Mouse (Mus musculus) kidney, embryonic 15.5 days (tissue): Measurements from ENCODE around the gene Vav3. TPM values are rescaled to one million over a fixed set of nuclear protein-coding genes. Genes with fewer than 3 reads are reported as not detected.

ENCODE experiments used
- ATAC-seq: fragments of 200-750 bp; cut with Nextera tagmentation; replicated peaks from 2 replicates; pipeline ENCODE4 v1.8.0; 2017; ENCODE audit warnings: moderate TSS enrichment; ENCODE audit not compliant: low FRiP score
- H3K27ac ChIP-seq: fragments of 300-500 bp; sonication (generic); 2 replicates; pipeline ENCODE4 v1.5.1; 2015; ENCODE audit warnings: mild to moderate bottlenecking, inconsistent platforms
- H3K27me3 ChIP-seq: fragments of 300-500 bp; sonication (generic); 2 replicates; pipeline ENCODE4 v1.6.1; 2015; ENCODE audit warnings: inconsistent platforms
- H3K36me3 ChIP-seq: fragments of 300-500 bp; sonication (generic); 2 replicates; pipeline ENCODE4 v1.6.1; 2015; ENCODE audit warnings: inconsistent platforms
- H3K4me1 ChIP-seq: fragments of 300-500 bp; sonication (generic); 2 replicates; pipeline ENCODE4 v1.6.1; 2015; ENCODE audit warnings: inconsistent platforms
- H3K4me2 ChIP-seq: fragments of 300-500 bp; sonication (generic); 2 replicates; pipeline ENCODE4 v1.6.1; 2015; ENCODE audit warnings: moderate library complexity, mild to moderate bottlenecking, inconsistent platforms
- H3K4me3 ChIP-seq: fragments of 300-500 bp; sonication (generic); replicated peaks from 2 replicates; pipeline ENCODE4 v1.5.1; 2015; ENCODE audit warnings: mild to moderate bottlenecking, inconsistent platforms
- H3K9ac ChIP-seq: fragments of 300-500 bp; sonication (generic); 2 replicates; pipeline ENCODE4 v1.6.1; 2015; ENCODE audit warnings: mild to moderate bottlenecking, inconsistent platforms
- H3K9me3 ChIP-seq: fragments of 300-500 bp; sonication (generic); replicated peaks from 2 replicates; pipeline ENCODE4 v1.6.1; 2016; ENCODE audit warnings: inconsistent platforms
- WGBS: fragments of 180-500 bp; shearing (Covaris S2); methylation state at CpG from one replicate; pipeline ENCODE4 v1.1.7; 2015; ENCODE audit warnings: mixed read lengths; 5-methylcytosine and 5-hydroxymethylcytosine counted together
- polyA plus RNA-seq: library from polyadenylated mRNA; unstranded; fragments of >200 nt; fragmentation: Nextera tagmentation; extraction: Ambion mirVana; gene quantifications from 2 replicates; pipeline ENCODE4 v1.2.1, GENCODE M21; 2015

Vav3 gene
- 21.1 and 22.0 TPM in 2 replicates for polyA plus RNA-seq

DNA sequence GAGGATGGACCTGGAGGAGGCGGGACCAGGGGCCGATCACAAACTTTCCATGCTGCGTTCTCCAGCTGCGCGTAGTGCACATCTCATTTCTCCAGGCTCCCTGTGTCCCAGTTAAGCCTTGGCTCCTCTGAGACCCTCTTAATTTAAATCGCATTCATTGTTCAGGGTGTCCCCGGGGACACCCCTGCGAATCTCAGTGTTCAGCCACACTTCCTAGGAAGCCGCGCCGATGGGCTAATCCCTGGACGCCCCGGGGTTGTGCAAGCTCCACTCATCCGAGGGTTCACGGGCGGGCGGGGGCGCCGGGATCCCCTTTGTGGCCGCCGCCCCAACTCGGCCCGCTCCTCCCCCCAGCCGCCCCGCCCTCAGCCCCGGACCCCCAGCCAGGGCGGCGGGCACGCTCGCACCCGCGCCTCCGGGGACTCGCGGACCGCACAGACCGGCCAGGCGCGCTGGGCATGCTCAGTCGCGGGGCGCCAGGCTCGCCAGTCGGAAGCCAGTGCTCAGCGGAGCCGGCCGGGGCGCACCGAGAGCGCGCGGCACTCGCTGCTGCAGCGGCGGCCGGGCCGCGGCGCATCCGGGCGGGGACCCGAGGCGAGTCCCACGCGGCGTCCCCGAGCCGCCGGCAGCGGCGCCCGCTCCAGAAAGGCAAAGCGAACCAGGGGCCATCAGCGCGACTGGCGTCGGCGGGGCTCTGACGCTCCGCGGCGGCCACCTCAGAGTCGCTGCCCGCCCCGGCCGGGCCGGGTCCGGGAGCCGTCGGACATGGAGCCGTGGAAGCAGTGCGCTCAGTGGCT lies at the start of gene Vav3:
Gene Vav3 (plus strand): TSS at position 380 of the 797 bp plus-strand sequence.
- ATAC-seq = peak; percentile 93
- H3K36me3 ChIP-seq = no peaks in the 10 kb centered on the region
- H3K9ac ChIP-seq = peak within 1 kb of the TSS; percentile 62
- H3K4me3 ChIP-seq = peak within 1 kb of the TSS; percentile 73
- H3K4me2 ChIP-seq = peak within 1 kb of the TSS; percentile 94
- under 1% methylated on average over 90 of the region's 92 CpGs for WGBS
- no peaks in the 10 kb centered on the region for H3K9me3 ChIP-seq
- peak within 1 kb of the TSS; percentile 85 for H3K27ac ChIP-seq
- H3K27me3 ChIP-seq = peaks cover 18% of the 10 kb centered on the region
- peaks cover 20% of the 10 kb centered on the region for H3K4me1 ChIP-seq

DNA sequence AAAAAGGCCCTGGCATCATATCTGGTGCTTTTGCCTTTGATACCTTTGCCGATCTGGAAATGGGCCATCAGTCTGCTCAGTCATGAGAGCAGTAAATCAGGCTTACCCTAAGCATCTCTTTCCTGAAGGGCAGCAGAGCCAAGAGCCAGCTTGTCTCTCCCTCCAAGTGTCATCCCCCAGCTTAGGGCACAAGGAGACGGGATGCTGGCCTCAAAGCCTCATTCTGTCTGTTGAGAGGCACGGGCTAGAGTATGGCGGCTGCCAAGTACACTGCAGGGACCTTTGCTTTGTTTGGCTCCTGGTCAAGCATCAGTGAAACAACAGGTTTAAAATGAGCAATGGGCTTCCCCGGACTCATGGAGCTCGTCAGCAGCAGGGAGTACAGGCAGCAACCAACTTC lies 41.6 kb upstream of the Vav3 start:
- whole genome bisulfite sequencing = 49% methylated on average over 6 of the region's 6 CpGs
- Histone ChIP-seq H3K27me3 (no peaks in the 10 kb centered on the region), H3K4me2 (no peak overlapping the region), H3K36me3 (no peaks in the 10 kb centered on the region), H3K9ac (no peak overlapping the region), H3K4me3 (no peak overlapping the region), H3K4me1 (peaks cover 6% of the 10 kb centered on the region), H3K27ac (no peak overlapping the region), H3K9me3 (no peaks in the 10 kb centered on the region)
- ATAC-seq = no peak; the same call in 1 of the 2 replicates

DNA sequence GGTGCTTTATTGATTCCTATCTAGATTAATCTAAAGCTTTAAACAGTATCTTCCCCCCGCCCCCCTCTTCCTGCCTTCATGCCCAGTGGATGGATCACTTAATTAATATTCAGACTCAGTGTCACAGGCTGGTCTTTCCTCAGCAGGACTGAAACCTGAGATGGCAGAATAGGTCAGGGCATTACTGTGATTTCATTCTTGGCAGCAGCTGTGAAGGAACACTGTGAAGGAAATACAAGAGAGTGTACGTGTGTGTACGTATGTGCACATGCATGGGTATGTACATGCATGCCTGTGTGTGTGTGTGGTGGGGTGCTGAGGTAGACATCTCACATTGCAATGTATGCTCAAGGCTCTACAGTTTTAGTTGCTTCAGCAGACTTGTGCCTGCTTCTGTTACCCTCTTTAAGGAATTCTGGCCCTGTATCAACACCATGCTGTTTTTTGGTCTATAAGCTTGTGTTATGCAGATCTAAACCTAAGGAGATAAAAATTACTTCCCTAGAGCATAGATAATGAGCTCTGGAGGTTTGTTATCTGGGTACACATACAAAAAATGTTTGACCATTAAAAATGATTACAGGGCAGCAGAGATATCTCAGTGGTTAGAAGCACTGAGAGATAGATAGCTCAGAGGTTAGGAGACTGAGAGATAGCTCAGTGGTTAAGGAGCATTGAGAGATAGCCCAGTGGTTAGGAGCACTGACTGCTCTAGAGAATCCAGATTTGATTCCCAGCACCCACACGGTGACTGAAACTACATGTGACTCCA lies 41.0 kb upstream of the Vav3 start:
- no peak overlapping the region for H3K4me2 ChIP-seq
- H3K4me3 ChIP-seq = no peak overlapping the region
- no peaks in the 10 kb centered on the region for H3K9me3 ChIP-seq
- H3K9ac ChIP-seq = no peak overlapping the region
- no peaks in the 10 kb centered on the region for H3K27me3 ChIP-seq
- 62% methylated on average over 4 of the region's 4 CpGs for WGBS
- no peaks in the 10 kb centered on the region for H3K36me3 ChIP-seq
- H3K4me1 ChIP-seq = peaks cover 6% of the 10 kb centered on the region
- no peak overlapping the region for H3K27ac ChIP-seq
- ATAC-seq = peak; percentile 76; the same call in 1 of the 2 replicates

DNA sequence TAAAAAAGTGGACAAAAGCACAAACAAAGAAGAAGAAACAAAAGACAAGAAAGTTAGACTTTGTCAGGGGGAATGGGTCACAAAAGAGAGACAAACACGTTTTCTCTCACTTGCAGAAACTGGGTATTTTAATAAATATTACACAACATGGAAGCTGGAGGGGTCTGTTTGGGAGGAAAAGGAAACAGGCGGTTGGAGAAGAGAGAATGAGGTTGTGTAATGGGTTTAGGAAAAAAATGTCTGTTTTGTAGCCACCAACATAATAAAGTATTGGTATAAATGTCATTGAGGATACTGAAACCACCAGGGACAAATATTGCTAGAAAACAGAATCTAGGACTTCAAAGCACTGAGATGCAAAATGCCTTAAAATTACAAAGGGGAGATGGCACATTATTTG lies 38.4 kb upstream of the Vav3 start:
- 63% methylated on average over 2 of the region's 2 CpGs for WGBS
- H3K9ac ChIP-seq = no peak overlapping the region

DNA sequence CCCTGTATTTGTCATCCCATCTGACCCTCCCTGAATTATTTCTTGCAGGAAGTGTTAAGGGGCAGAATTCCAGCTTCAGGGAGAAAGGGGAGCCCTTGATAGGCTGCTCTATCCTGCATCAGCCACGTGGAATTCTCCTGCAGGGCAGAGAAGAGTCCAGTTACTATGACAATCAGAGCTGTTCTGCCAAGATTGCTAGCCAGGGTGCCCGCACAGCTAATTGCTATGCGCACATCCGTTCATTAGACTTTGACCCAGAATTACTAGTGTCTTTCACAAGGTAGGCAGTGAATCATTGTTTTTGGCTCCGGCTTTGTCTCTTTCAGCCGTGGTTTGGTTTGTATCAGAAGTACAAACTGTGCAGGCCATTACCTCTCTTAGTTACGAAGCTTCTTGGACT lies 33.0 kb upstream of the Vav3 start:
- no peaks in the 10 kb centered on the region for H3K9me3 ChIP-seq
- ATAC-seq = peak; percentile 66; the same call in 1 of the 2 replicates
- H3K4me3 ChIP-seq = no peak overlapping the region
- H3K27me3 ChIP-seq = no peaks in the 10 kb centered on the region
- 67% methylated on average over 7 of the region's 7 CpGs for WGBS
- no peak overlapping the region for H3K27ac ChIP-seq
- no peak overlapping the region for H3K9ac ChIP-seq
- no peak overlapping the region for H3K4me2 ChIP-seq
- H3K36me3 ChIP-seq = no peaks in the 10 kb centered on the region
- H3K4me1 ChIP-seq = no peaks in the 10 kb centered on the region

More for the DNA sequence above, 38.4 kb upstream of the Vav3 start:
- no peak overlapping the region for H3K4me2 ChIP-seq
- H3K36me3 ChIP-seq = no peaks in the 10 kb centered on the region
- H3K9me3 ChIP-seq = no peaks in the 10 kb centered on the region
- H3K27ac ChIP-seq = no peak overlapping the region
- H3K4me1 ChIP-seq = peaks cover 6% of the 10 kb centered on the region
- no peak overlapping the region for H3K4me3 ChIP-seq
- ATAC-seq = no peak
- no peaks in the 10 kb centered on the region for H3K27me3 ChIP-seq

DNA sequence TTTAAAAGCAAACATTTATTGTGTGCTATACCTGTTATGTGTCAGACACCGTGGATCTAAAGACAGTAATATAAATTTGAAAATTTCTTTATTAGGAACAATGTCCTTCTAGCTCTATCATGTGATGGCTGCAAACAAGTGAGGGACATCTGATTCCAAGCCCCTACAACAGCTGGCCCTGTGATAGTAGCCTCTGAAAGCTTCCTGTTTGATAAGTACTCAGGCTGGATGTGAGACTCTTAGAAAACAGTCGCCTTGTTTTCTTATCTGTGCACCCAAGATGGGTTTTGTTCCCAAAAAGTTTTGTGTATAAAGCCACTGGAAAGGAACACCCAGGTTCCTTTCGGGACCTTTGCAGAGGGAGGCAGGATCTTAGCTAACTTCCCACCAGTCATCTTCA lies 32.0 kb upstream of the Vav3 start:
- Histone ChIP-seq H3K36me3 (no peaks in the 10 kb centered on the region), H3K27me3 (no peaks in the 10 kb centered on the region), H3K4me1 (no peaks in the 10 kb centered on the region), H3K4me2 (no peak overlapping the region), H3K9ac (no peak overlapping the region), H3K4me3 (no peak overlapping the region), H3K27ac (no peak overlapping the region), H3K9me3 (no peaks in the 10 kb centered on the region)
- 72% methylated on average over 3 of the region's 3 CpGs for WGBS
- no peak for ATAC-seq

DNA sequence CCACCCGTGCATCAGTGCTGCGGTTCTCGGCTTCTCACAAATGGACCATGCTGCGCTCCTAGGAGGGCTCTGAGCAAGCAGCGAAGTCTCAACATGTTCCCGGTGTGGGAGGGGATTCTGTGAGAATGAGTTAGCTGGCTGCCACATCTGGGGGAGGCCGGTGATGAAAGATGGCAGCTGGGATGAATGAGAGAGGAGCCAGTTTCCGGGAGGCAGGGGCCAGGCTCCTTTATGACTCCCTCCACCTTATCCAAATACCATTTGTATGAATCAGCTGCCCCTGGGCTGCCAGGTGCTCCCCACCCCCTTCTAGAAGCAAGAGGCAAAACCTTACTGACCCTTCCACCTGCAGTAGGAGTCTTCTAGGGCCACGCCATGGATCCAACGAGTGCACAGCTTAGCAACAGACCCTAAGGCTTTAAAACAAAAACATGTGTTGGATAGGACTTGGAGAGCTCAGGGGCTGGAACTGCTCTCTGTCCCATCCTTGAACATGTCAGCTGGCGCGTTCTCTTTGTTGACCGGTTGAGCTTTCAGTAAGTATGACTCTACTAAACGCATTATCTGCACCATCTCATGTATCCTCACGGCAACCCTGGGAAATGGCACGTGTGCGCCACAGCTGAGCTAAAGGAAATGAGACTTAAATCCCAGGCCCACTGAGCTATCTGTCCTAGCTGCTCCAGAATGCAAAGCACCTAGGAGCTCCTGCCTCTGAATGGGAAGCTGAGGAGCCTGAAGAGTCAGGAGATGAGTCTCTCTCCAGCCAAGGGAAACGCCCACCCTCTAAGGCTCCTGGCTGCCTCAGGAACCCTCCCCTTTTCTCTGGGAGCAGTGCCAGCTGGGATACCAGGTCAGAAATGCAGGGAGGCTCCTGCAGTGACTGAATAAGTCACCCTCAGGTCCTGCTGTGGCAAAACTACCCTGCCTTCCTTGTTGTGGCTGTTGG lies 30.9 kb upstream of the Vav3 start:
- ATAC-seq = peak; percentile 36; the same call in 1 of the 2 replicates
- Histone ChIP-seq H3K4me3 (no peak overlapping the region), H3K36me3 (no peaks in the 10 kb centered on the region)

DNA sequence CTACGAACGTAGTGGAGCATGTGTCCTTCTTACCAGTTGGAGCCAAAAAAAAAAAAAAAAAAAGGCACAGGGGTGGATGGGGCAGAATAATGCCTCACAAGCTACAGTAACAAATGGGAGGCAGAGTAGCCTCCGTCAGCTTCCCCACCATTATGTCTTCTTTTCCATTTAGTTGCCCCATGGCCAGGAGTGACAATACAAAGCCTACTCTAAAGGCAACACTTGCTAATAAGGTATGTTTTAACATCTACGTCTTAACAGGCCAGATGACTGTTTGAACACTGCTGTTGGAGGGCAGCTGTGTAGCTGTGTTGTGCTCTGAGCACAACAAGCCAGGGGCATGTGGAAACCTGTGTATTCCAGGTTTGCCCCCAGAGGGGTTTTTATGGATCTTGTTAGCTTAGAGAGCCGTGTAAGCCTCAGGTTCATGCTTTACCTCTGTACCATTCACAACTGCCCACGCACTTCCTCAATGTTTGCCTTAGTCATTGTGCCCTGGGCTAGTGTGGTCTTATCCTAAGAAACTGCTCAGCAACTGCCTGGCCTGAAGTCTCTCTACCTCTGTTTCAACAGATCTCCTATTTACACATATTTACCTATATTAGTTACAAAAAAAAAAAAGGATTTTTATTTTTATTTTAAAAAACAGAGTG lies 29.2 kb upstream of the Vav3 start:
- Histone ChIP-seq H3K4me1 (no peaks in the 10 kb centered on the region), H3K4me2 (no peak overlapping the region), H3K9ac (no peak overlapping the region), H3K9me3 (no peaks in the 10 kb centered on the region), H3K27ac (no peak overlapping the region), H3K36me3 (no peaks in the 10 kb centered on the region), H3K27me3 (no peaks in the 10 kb centered on the region), H3K4me3 (no peak overlapping the region)
- no peak for ATAC-seq
- 90% methylated on average over 6 of the region's 6 CpGs for WGBS

More for the DNA sequence above, 30.9 kb upstream of the Vav3 start:
- Histone ChIP-seq H3K4me1 (no peaks in the 10 kb centered on the region), H3K27me3 (no peaks in the 10 kb centered on the region), H3K27ac (no peak overlapping the region), H3K4me2 (no peak overlapping the region), H3K9me3 (no peaks in the 10 kb centered on the region), H3K9ac (no peak overlapping the region)
- 73% methylated on average over 18 of the region's 18 CpGs for WGBS

DNA sequence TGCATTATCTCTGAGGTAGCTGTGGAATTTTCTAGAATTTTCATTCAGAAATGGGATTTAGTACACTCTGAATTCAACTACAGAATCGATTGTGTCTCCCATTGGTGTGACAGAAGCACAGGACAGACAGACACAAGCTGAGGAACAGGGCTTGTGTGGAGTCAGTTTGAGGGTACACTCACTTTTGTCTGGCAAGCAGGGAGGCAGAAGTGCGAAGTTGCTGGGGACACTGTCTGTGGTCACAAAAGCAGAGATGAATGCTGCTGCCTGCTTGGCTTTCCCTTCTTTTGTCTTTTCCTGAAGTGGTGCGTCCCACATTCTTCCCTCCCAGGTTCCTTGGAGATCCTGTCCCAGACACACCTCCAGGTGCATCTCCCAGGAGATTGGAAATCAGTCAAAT lies 28.6 kb upstream of the Vav3 start:
- Histone ChIP-seq H3K4me3 (no peak overlapping the region), H3K9ac (no peak overlapping the region), H3K4me1 (no peaks in the 10 kb centered on the region), H3K4me2 (no peak overlapping the region), H3K27ac (no peak overlapping the region), H3K9me3 (no peaks in the 10 kb centered on the region), H3K36me3 (no peaks in the 10 kb centered on the region), H3K27me3 (no peaks in the 10 kb centered on the region)
- WGBS = 88% methylated on average over 3 of the region's 3 CpGs
- ATAC-seq = no peak

DNA sequence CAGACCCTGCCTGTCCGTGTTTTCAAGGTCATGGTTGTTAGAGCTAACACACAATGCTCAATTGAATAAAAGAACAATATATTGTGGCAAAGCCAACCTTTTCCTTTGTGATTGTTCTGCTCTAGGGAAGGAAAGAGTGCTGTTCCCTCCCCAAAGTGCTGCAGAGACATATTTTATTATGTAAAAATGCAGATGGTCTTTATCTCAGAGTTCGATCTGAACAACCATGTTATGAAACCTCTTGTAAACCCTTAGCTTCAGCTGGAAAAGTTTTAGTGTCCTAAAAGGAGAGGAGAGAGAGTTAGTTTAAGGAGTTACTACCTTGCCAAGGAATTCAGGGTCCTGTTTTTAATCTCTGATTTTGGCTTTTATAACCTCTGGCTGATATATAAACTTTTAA lies 27.0 kb upstream of the Vav3 start:
- Histone ChIP-seq H3K4me3 (no peak overlapping the region), H3K4me2 (no peak overlapping the region), H3K27me3 (no peaks in the 10 kb centered on the region), H3K9me3 (no peaks in the 10 kb centered on the region), H3K4me1 (no peaks in the 10 kb centered on the region), H3K27ac (no peak overlapping the region), H3K36me3 (no peaks in the 10 kb centered on the region), H3K9ac (no peak overlapping the region)
- 61% methylated on average over 2 of the region's 2 CpGs for WGBS
- no peak for ATAC-seq

DNA sequence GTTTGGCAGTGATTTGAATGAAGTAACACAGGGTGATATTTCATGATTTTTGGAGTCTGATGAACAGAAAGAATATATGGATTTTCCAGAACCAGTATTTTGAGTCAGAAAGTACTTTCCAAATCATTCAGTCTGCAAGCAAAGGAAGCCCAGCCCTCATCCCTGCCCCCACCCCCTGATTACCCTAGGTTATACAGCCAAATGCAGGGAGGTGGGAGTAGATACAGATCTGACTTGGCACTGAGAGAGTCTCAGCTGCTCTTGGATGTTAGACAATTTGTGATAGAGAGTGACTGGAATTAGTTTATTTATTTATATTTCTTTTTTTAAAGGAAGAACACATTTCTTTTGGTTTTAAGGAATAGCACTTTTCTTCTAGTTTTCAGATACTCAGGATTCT lies 18.2 kb upstream of the Vav3 start:
- H3K27ac ChIP-seq = no peak overlapping the region
- no peak overlapping the region for H3K4me3 ChIP-seq
- no peak for ATAC-seq
- no peaks in the 10 kb centered on the region for H3K36me3 ChIP-seq
- H3K9ac ChIP-seq = no peak overlapping the region
- H3K4me1 ChIP-seq = no peaks in the 10 kb centered on the region
- H3K4me2 ChIP-seq = no peak overlapping the region
- H3K9me3 ChIP-seq = no peaks in the 10 kb centered on the region
- H3K27me3 ChIP-seq = no peaks in the 10 kb centered on the region
